Mouse (Mus musculus) midbrain, embryonic 10.5 days (tissue): ENCODE measurements around the gene Ube2f. TPM values are rescaled to one million over a fixed set of nuclear protein-coding genes. Genes with fewer than 3 reads are reported as not detected.

Experiments used
- DNase-seq: peaks from one replicate; pipeline ENCODE4 v3.0.0-alpha.2; 2017; ENCODE audit warnings: low spot score
- H3K27ac ChIP-seq: fragments of 300-500 bp; sonication (generic); replicated peaks from 2 replicates; pipeline ENCODE4 v1.5.1; 2016; ENCODE audit warnings: mild to moderate bottlenecking
- H3K27me3 ChIP-seq: fragments of 300-500 bp; sonication (generic); 2 replicates; pipeline ENCODE4 v1.6.1; 2016; ENCODE audit warnings: low read depth, mild to moderate bottlenecking; ENCODE audit not compliant: poor library complexity, severe bottlenecking
- H3K36me3 ChIP-seq: fragments of 300-500 bp; sonication (generic); 2 replicates; pipeline ENCODE4 v1.6.1; 2016; ENCODE audit warnings: mild to moderate bottlenecking, moderate library complexity
- H3K4me1 ChIP-seq: fragments of 300-500 bp; sonication (generic); 2 replicates; pipeline ENCODE4 v1.6.1; 2016
- H3K4me3 ChIP-seq: fragments of 300-500 bp; sonication (generic); 2 replicates; pipeline ENCODE4 v1.5.1; 2016; ENCODE audit warnings: mild to moderate bottlenecking, moderate library complexity
- H3K9me3 ChIP-seq: fragments of 300-500 bp; sonication (generic); replicated peaks from 2 replicates; pipeline ENCODE4 v1.6.1; 2016; ENCODE audit warnings: mild to moderate bottlenecking
- WGBS: fragments of 180-500 bp; shearing (Covaris S2); methylation state at CpG from one replicate; pipeline ENCODE4 v1.1.7; 2016; 5-methylcytosine and 5-hydroxymethylcytosine counted together
- polyA plus RNA-seq: library from polyadenylated mRNA; unstranded; fragments of >200 nt; fragmentation: Nextera tagmentation; extraction: Ambion mirVana; gene quantifications from 2 replicates; pipeline ENCODE4 v1.2.1, GENCODE M21; 2016

Gene Ube2f
- polyA plus RNA-seq, 1 experiment from 2014 or later, result 92.1 TPM

DNA sequence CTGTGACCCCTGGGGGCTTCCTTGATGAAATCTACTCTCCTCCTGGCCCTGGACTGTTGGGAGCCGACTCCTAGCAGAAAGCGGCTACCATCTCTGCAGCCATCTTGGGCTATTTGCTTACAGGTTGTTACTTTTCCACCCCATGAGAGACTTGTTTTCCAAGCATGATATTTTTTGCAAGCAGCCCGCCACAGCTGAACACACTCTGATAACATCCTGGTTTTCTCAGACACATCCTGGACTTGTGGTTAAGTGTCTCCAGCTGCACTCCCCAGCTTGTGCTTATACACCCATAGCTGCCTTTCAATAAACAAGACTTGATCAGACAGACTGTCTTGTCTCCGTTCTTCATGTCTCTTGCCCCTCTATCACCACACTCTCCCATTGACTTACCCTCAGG is 8.9 kb upstream of the Ube2f start:
- WGBS, result 83% methylated on average over 4 of the region's 4 CpGs
- H3K27ac ChIP-seq, result no peak overlapping the region

DNA sequence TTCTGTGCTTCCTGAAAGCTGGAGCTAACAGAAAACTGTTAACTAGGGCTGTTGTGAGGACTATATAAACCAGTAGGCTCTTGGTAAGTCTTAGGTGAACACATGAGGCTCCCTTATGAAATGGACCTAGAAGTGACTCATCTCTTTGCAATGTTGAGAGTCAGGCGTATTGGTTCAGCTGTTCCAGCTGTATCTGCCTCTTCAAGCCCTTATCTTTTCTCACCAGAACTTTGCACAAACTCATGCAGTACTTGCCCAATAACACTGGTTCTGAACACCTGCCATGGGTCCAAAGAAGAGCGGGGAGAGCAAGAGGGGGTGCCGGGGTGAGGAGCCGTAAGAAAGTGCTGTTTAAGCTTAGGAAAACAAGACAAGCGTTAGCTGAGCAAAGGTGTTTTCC is 1.9 kb upstream of the Ube2f start:
- H3K36me3 ChIP-seq, result no peaks in the 10 kb centered on the region
- no peaks in the 10 kb centered on the region for H3K27me3 ChIP-seq
- 94% methylated on average over 5 of the region's 5 CpGs for WGBS

More for the DNA sequence above, 8.9 kb upstream of the Ube2f start:
- DNase-seq, result no peak
- no peaks in the 10 kb centered on the region for H3K4me1 ChIP-seq
- no peaks in the 10 kb centered on the region for H3K27me3 ChIP-seq
- no peaks in the 10 kb centered on the region for H3K36me3 ChIP-seq
- no peaks in the 10 kb centered on the region for H3K9me3 ChIP-seq
- H3K4me3 ChIP-seq, result no peak overlapping the region

DNA sequence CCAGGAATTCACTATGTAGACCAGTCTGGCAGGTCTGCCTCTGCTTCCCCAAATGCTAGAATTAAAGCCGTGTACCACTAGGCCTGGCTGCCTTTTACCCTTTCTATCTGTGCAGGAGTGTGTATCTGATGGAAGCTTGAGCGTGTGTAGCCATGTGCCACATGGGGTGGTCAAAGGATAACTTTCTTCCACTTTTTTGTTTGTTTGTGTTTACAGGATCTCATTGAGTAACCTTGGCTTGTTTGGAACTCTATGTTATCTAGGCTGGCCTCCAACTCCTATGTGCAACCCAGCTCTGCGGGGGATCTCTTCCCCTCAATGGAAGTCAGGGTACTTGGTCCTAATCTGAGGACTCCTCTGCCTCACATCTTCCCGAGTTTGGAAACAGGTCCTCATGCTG is 1.1 kb upstream of the Ube2f start:
- peaks cover 29% of the 10 kb centered on the region for H3K4me1 ChIP-seq
- H3K9me3 ChIP-seq, result no peaks in the 10 kb centered on the region
- DNase-seq, result no peak
- no peaks in the 10 kb centered on the region for H3K36me3 ChIP-seq
- 51% methylated on average over 4 of the region's 4 CpGs for WGBS
- peak overlapping the region; percentile 90 for H3K27ac ChIP-seq
- peak overlapping the region; percentile 100 for H3K4me3 ChIP-seq
- no peaks in the 10 kb centered on the region for H3K27me3 ChIP-seq

More for the DNA sequence above, 1.9 kb upstream of the Ube2f start:
- no peak overlapping the region for H3K27ac ChIP-seq
- H3K4me1 ChIP-seq, result peaks cover 29% of the 10 kb centered on the region
- no peaks in the 10 kb centered on the region for H3K9me3 ChIP-seq
- no peak overlapping the region for H3K4me3 ChIP-seq
- no peak for DNase-seq

DNA sequence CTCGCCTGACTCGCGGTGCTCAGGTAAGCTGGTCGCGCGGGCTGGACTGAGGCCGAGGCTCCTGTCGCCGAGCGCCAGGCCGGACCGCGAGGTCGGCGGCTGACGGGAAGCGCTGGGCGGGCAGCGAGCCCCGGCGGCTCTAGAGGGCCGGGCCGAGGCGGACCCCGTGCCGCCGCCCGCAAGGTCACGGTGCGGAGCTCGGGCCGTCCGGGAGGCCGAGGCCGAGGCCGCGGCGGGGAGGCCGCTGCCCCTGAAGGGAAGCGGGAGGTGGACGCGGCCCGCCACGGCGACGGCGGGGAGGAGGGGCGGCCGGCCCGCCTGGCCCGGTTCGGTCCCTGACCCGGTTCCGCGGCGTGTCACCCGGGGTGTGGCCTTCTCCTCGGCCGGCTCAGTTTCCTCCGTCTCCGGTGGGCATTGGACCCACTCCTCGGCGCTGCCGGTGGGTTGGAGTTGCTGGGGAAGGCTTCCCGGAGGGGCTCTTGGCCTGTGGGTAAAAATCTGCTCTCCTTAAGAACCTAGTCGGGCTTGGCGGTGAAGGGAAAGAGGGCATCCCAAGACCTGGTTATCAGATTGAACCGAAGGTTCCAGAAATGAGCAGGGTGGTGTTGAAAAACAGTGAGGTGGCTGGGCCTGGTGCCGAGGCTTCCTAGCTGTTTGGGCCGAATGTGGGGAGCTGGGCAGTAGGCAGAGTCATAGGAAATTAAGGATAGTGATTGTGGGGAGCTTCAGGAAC is 477 bp downstream of the Ube2f start:
- H3K27me3 ChIP-seq, result no peaks in the 10 kb centered on the region
- WGBS, result under 1% methylated on average over 63 of the region's 70 CpGs
- peaks cover 10% of the 10 kb centered on the region for H3K36me3 ChIP-seq
- no peaks in the 10 kb centered on the region for H3K9me3 ChIP-seq
- H3K27ac ChIP-seq, result peak overlapping the region; percentile 90
- DNase-seq, result peak; percentile 20
- H3K4me3 ChIP-seq, result peak overlapping the region; percentile 100
- peaks cover 29% of the 10 kb centered on the region for H3K4me1 ChIP-seq

DNA sequence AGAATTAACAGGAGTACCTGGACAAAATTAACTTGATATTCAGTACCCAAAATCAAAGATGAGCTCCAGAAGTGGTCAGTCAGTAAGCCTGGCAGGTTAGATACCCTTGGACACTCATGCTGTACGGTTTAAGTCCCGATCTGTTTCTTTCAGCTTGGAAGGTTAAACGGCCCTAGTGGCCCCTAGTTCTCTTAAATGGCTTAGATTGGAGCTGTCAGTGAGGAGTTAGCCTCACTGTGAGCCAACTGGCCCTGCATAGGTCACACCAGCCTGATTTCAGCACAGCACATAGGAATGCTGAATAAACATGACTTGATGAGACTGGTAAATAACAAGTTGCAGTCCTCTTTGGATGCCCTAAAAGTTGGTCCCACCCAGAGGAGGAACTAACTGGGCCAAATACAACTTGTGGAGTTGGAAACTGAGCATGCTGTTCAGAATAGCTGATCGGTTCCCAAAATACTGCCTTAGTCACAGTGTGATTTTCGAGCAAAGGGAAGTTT is 1.1 kb downstream of the Ube2f start:
- peak overlapping the region; percentile 90; the same call in 1 of the 2 replicates for H3K27ac ChIP-seq
- H3K27me3 ChIP-seq, result no peaks in the 10 kb centered on the region
- H3K9me3 ChIP-seq, result no peaks in the 10 kb centered on the region
- peaks cover 10% of the 10 kb centered on the region for H3K36me3 ChIP-seq
- H3K4me1 ChIP-seq, result peaks cover 29% of the 10 kb centered on the region
- DNase-seq, result no peak
- peak overlapping the region; percentile 100 for H3K4me3 ChIP-seq
- 62% methylated on average over 5 of the region's 5 CpGs for WGBS

DNA sequence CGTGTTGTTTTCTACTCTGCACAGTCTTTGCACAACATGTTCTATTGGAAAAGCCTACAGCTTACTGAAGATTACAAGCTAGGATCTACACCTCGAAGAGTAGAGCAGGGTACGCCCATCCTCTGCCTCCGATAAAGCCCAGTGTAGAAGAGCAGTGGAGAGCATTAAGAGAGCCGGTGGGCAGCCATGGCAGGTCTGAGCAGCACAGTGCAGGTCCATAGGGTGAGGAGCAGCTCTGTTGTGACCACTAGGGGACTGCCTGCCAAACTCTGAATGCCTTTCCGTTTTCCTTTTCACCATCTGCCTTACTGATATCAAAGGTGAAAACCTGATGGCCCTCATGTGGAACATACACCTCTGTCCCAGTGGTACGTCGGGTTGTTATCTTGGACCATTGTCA is 1.8 kb downstream of the Ube2f start:
- H3K4me1 ChIP-seq, result peaks cover 29% of the 10 kb centered on the region

DNA sequence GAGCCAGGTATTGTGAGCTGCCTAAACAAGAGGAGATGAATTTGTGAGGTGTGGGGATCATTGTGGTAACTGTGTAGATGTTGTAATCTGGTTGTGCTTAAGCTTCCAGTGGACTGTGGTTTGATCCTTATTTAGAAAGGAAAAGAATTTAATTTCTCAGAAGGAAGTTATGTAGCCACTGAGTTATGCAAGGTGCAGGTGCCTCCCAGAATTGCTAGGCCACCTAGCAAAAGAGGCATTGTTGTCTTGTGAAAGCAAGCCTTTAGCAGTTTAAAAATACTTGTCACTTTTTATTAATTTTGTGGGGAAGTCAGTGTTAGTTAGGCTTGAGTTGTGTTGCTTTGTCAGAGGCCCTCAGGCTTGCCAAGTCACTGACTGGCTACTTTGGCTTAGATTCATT is 7.8 kb downstream of the Ube2f start:
- DNase-seq, result no peak
- Histone ChIP-seq H3K36me3 (peaks cover 21% of the 10 kb centered on the region), H3K9me3 (no peaks in the 10 kb centered on the region), H3K27me3 (no peaks in the 10 kb centered on the region), H3K4me1 (no peaks in the 10 kb centered on the region), H3K27ac (no peak overlapping the region), H3K4me3 (no peak overlapping the region)

More for the DNA sequence above, 1.8 kb downstream of the Ube2f start:
- Histone ChIP-seq H3K9me3 (no peaks in the 10 kb centered on the region), H3K4me3 (peak overlapping the region; percentile 100), H3K27ac (no peak overlapping the region), H3K27me3 (no peaks in the 10 kb centered on the region), H3K36me3 (peaks cover 15% of the 10 kb centered on the region)
- WGBS, result 67% methylated on average over 8 of the region's 8 CpGs
- peak; percentile 19 for DNase-seq

DNA sequence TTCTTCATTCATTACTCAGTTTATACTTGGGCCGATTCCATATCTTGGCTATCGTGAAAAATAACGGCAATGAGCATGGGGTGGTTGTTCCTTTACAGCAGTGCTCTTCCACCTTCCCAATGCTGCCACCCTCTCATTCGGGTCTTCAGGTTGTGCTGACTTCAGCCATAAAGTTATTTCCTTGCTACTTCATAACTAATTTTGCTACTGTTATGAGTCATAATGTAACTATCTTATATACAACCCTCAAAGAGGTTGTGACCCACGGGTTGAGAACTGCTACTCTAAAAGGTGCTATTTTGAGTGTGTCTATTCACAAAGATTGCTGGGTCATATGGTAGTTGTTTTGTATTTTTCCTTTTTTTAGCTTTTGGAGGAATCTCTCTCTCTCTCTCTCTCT is 9.7 kb downstream of the Ube2f start:
- H3K36me3 ChIP-seq, result peaks cover 13% of the 10 kb centered on the region
- WGBS, result 90% methylated on average over 5 of the region's 5 CpGs
- DNase-seq, result peak; percentile 3
- no peak overlapping the region for H3K4me3 ChIP-seq
- no peaks in the 10 kb centered on the region for H3K9me3 ChIP-seq
- H3K4me1 ChIP-seq, result no peaks in the 10 kb centered on the region
- no peaks in the 10 kb centered on the region for H3K27me3 ChIP-seq
- no peak overlapping the region for H3K27ac ChIP-seq

DNA sequence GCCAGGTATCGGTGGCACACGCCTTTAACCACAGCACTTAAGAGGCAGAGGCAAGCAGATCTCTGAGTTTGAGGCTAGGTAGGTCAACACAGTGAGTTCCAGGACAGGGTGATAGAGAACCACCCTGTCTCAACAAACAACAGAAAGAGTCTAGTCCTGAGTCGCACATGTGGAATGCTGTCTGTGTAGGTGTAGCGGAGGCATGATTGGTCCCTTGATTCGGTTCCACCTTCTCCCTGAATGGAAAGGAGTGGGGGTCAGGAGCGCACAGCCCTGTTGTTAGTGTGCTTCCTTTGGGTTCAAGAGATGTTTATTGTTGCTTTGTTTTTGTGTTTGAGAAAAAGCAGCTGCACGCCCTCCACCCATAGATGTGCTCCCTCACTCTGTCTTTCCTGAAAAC is 12.4 kb downstream of the Ube2f start:
- no peaks in the 10 kb centered on the region for H3K9me3 ChIP-seq
- WGBS, result 90% methylated on average over 7 of the region's 7 CpGs
- no peaks in the 10 kb centered on the region for H3K4me1 ChIP-seq
- no peak overlapping the region for H3K4me3 ChIP-seq
- no peak for DNase-seq
- H3K36me3 ChIP-seq, result peaks cover 24% of the 10 kb centered on the region
- H3K27ac ChIP-seq, result no peak overlapping the region
- H3K27me3 ChIP-seq, result no peaks in the 10 kb centered on the region

DNA sequence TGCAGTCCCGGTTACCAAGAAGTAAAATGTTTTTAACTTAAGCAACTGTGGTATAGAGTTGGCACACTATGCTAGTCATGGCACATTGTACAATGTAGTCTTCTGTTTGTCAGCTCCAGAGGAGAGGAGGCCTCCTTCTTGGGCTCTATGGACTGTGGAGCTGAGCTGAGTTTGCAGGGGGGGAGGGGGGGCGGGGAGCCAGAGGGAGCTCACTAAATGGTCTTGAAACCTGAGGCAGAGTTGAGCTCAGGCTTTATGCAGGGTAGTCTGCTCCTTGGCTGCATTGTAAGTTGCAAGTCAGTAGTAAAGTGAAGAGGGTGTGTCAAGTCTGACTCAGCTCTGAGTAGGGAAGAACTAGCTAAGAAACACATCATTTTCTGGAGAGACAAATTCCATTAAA is 22.2 kb downstream of the Ube2f start:
- Histone ChIP-seq H3K27me3 (no peaks in the 10 kb centered on the region), H3K4me1 (no peaks in the 10 kb centered on the region), H3K27ac (no peak overlapping the region), H3K9me3 (no peaks in the 10 kb centered on the region), H3K4me3 (no peak overlapping the region), H3K36me3 (peaks cover 36% of the 10 kb centered on the region)
- DNase-seq, result no peak
- 81% methylated on average over 2 of the region's 2 CpGs for WGBS

DNA sequence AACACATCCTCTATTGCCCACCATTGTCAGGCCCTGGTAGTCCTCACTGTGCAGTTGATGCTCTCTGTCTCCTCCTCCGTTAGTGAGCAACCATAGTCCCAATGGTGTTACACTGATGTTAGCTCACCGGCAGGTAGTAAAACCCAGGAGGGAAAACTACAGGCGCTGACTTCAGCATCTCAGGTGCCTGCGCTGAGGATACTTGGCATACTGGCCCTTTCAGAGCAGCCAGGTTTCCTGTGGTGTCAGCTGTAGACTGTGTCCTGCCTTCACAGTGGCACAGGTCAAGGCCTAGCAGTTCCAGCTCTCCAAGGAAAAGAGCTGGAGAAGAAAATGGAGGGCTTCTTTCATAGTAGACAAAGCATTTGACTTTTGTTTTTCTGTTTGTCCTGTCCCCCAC is 26.5 kb downstream of the Ube2f start:
- no peak overlapping the region for H3K27ac ChIP-seq
- no peak overlapping the region for H3K4me3 ChIP-seq
- DNase-seq, result no peak
- no peaks in the 10 kb centered on the region for H3K9me3 ChIP-seq
- whole genome bisulfite sequencing, result 91% methylated on average over 4 of the region's 4 CpGs
- no peaks in the 10 kb centered on the region for H3K4me1 ChIP-seq
- H3K27me3 ChIP-seq, result no peaks in the 10 kb centered on the region
- peaks cover 74% of the 10 kb centered on the region for H3K36me3 ChIP-seq

DNA sequence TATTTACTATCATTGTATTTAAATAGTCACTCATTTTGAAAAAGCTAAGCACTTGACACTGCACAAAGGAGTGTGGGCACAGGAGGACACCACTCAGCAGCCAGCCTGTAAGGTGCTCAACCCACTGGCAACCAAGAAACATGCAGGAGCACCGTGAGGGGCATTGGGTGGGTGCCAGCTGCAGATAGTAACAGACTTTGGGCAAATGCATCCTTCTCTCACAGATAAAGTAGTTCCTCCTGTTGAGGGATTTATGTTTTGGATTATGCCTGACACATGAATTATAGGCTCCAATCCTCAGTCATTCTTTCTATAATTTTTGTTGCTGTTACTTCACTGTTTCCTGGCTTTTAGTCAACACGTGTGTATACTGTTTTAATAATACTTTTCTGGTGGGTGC is 27.4 kb downstream of the Ube2f start:
- WGBS, result 91% methylated on average over 2 of the region's 2 CpGs
- no peaks in the 10 kb centered on the region for H3K4me1 ChIP-seq
- H3K9me3 ChIP-seq, result no peaks in the 10 kb centered on the region
- DNase-seq, result no peak
- H3K27ac ChIP-seq, result no peak overlapping the region
- peaks cover 78% of the 10 kb centered on the region for H3K36me3 ChIP-seq
- no peak overlapping the region for H3K4me3 ChIP-seq
- no peaks in the 10 kb centered on the region for H3K27me3 ChIP-seq

DNA sequence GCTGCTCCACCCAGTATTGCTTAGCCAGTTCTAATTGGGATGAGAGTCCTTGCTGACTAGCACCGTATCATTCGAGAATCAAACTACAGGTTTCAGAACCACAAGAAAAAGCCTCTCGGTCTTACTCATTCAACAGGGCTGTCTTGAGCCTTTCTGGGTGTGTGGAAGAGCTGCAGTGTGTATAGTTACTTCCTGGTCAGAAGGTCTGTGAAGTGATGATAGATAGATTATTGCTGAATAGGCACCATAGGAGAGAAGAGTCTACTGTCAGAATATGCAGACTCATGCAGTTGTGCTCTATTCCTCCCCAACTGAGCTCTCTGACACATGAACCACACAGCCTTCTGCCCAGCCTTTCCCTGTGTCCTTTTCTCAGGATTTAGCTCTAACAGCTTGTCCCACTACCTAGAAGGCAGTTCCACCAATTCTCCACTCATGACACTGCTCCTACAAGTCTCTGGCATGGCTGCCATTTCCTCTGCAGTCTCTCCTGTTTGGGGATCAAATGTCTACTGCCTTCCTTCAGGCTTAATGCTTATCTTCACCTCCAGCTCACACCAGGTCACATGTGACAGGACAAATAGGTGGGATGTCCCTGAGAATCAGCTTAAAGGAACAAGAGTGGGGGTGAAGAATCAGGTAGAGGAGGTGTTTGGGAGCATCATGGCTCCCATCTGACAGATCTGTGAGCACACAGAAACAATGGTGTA is 28.5 kb downstream of the Ube2f start:
- Histone ChIP-seq H3K4me1 (no peaks in the 10 kb centered on the region), H3K27ac (no peak overlapping the region), H3K27me3 (no peaks in the 10 kb centered on the region), H3K36me3 (peaks cover 79% of the 10 kb centered on the region), H3K9me3 (no peaks in the 10 kb centered on the region), H3K4me3 (no peak overlapping the region)
- DNase-seq, result no peak
- 96% methylated on average over 3 of the region's 3 CpGs for WGBS
